Mouse (Mus musculus) embryonic facial prominence, embryonic 13.5 days (tissue): ENCODE measurements around the gene Atp5d. TPM values are rescaled to one million over a fixed set of nuclear protein-coding genes. Genes with fewer than 3 reads are reported as not detected.
"Not testable (repeated sequence)": the region's sequence is repeated elsewhere in the genome, so short reads cannot be mapped to it uniquely, and the experiment has no call there.

Experiments
- ATAC-seq: fragments of 200-750 bp; cut with Nextera tagmentation; 2 replicates; pipeline ENCODE4 v1.8.0; 2017; ENCODE audit warnings: low read depth; ENCODE audit not compliant: insufficient number of reproducible peaks, insufficient read depth, low FRiP score, low TSS enrichment
- H3K27ac ChIP-seq: fragments of 300-500 bp; sonication (generic); 2 replicates; pipeline ENCODE4 v1.5.1; 2015; ENCODE audit warnings: moderate library complexity, mild to moderate bottlenecking, inconsistent platforms
- H3K27me3 ChIP-seq: fragments of 300-500 bp; sonication (generic); 2 replicates; pipeline ENCODE4 v1.6.1; 2015; ENCODE audit warnings: mild to moderate bottlenecking, inconsistent platforms
- H3K36me3 ChIP-seq: fragments of 300-500 bp; sonication (generic); 2 replicates; pipeline ENCODE4 v1.6.1; 2015; ENCODE audit warnings: mild to moderate bottlenecking, inconsistent platforms
- H3K4me1 ChIP-seq: fragments of 300-500 bp; sonication (generic); 2 replicates; pipeline ENCODE4 v1.6.1; 2015; ENCODE audit warnings: inconsistent platforms
- H3K4me2 ChIP-seq: fragments of 300-500 bp; sonication (generic); 2 replicates; pipeline ENCODE4 v1.6.1; 2015; ENCODE audit warnings: moderate library complexity, mild to moderate bottlenecking, inconsistent platforms
- H3K4me3 ChIP-seq: fragments of 300-500 bp; sonication (generic); 2 replicates; pipeline ENCODE4 v1.5.1; 2015; ENCODE audit warnings: mild to moderate bottlenecking, inconsistent platforms
- H3K9ac ChIP-seq: fragments of 300-500 bp; sonication (generic); 2 replicates; pipeline ENCODE4 v1.6.1; 2015; ENCODE audit warnings: mild to moderate bottlenecking, inconsistent platforms
- H3K9me3 ChIP-seq: fragments of 300-500 bp; sonication (generic); 2 replicates; pipeline ENCODE4 v1.6.1; 2016; ENCODE audit warnings: inconsistent platforms
- WGBS: fragments of 180-500 bp; shearing (Covaris S2); methylation state at CpG from one replicate; pipeline ENCODE4 v1.1.7; 2015; ENCODE audit warnings: mixed read lengths; 5-methylcytosine and 5-hydroxymethylcytosine counted together
- polyA plus RNA-seq: library from polyadenylated mRNA; unstranded; fragments of >200 nt; fragmentation: Nextera tagmentation; extraction: Ambion mirVana; gene quantifications from 2 replicates; pipeline ENCODE4 v1.2.1, GENCODE M21; 2015

Gene Atp5d
- polyA plus RNA-seq, 1 experiment from 2014 or later: 491 TPM

GRCm38 (mm10) chr10:80163721-80164120, 25.3 kb downstream of the Atp5d start:
- no peak for ATAC-seq
- WGBS: 61% methylated on average over 8 of the region's 8 CpGs
- Histone ChIP-seq H3K36me3 (no peaks in the 10 kb centered on the region), H3K4me3 (peak overlapping the region; percentile 45; the same call in 1 of the 2 replicates), H3K9me3 (no peaks in the 10 kb centered on the region), H3K27ac (0 out of 2 replicates have a peak overlapping the region, but pooled peaks have one; percentile 39), H3K9ac (peak overlapping the region; percentile 71; the same call in 1 of the 2 replicates), H3K27me3 (no peaks in the 10 kb centered on the region), H3K4me2 (peak overlapping the region; percentile 93; the same call in 1 of the 2 replicates), H3K4me1 (peaks cover 78% of the 10 kb centered on the region)

- Histone ChIP-seq H3K4me1 (peaks cover 78% of the 10 kb centered on the region), H3K4me3 (peak overlapping the region; percentile 45), H3K27ac (peak overlapping the region; percentile 39; the same call in 1 of the 2 replicates), H3K9ac (peak overlapping the region; percentile 71), H3K9me3 (no peaks in the 10 kb centered on the region), H3K4me2 (peak overlapping the region; percentile 93), H3K27me3 (no peaks in the 10 kb centered on the region), H3K36me3 (no peaks in the 10 kb centered on the region)
- 8% methylated on average over 44 of the region's 44 CpGs for WGBS
- ATAC-seq: no peak
Measured at GRCm38 (mm10) chr10:80164161-80164997, 25.9 kb downstream of the Atp5d start.

GRCm38 (mm10) chr10:80164998-80165344, 26.5 kb downstream of the Atp5d start:
- Histone ChIP-seq H3K27ac (peak overlapping the region; percentile 33; the same call in 1 of the 2 replicates), H3K9me3 (no peaks in the 10 kb centered on the region), H3K27me3 (no peaks in the 10 kb centered on the region), H3K4me2 (peak overlapping the region; percentile 93), H3K4me3 (peak overlapping the region; percentile 45), H3K36me3 (peaks cover 3% of the 10 kb centered on the region), H3K9ac (peak overlapping the region; percentile 71), H3K4me1 (peaks cover 79% of the 10 kb centered on the region)
- no peak for ATAC-seq
- WGBS: under 1% methylated on average over 17 of the region's 17 CpGs

GRCm38 (mm10) chr10:80165392-80166128, 27.1 kb downstream of the Atp5d start, which contains the start of gene Cirbp:
Gene Cirbp, plus strand, starts transcription at chr10:80165985.
- peaks cover 78% of the 10 kb centered on the region for H3K4me1 ChIP-seq
- peak within 1 kb of the TSS; percentile 99 for H3K27ac ChIP-seq
- peaks cover 9% of the 10 kb centered on the region for H3K36me3 ChIP-seq
- H3K4me2 ChIP-seq: peak within 1 kb of the TSS; percentile 93
- H3K9ac ChIP-seq: peak within 1 kb of the TSS; percentile 71
- ATAC-seq: no peak
- peak within 1 kb of the TSS; percentile 45 for H3K4me3 ChIP-seq
- no peaks in the 10 kb centered on the region for H3K27me3 ChIP-seq
- WGBS: 12% methylated on average over 20 of the region's 20 CpGs
- no peaks in the 10 kb centered on the region for H3K9me3 ChIP-seq

- Histone ChIP-seq H3K36me3 (peaks cover 15% of the 10 kb centered on the region), H3K27ac (peak overlapping the region; percentile 63; the same call in 1 of the 2 replicates), H3K9ac (peak overlapping the region; percentile 71), H3K4me1 (peaks cover 76% of the 10 kb centered on the region), H3K4me3 (peak overlapping the region; percentile 45; the same call in 1 of the 2 replicates), H3K4me2 (peak overlapping the region; percentile 93)
- not testable (repeated sequence) for ATAC-seq, H3K27me3 ChIP-seq, H3K9me3 ChIP-seq
- WGBS: 79% methylated on average over 4 of the region's 4 CpGs
Measured at GRCm38 (mm10) chr10:80166136-80166535, 27.7 kb downstream of the Atp5d start.

- H3K36me3 ChIP-seq: peaks cover 28% of the 10 kb centered on the region
- WGBS: 0% methylated on average over 54 of the region's 55 CpGs
- H3K9ac ChIP-seq: peak overlapping the region; percentile 98
- peak overlapping the region; percentile 99 for H3K27ac ChIP-seq
- H3K27me3 ChIP-seq: no peaks in the 10 kb centered on the region
- peaks cover 75% of the 10 kb centered on the region for H3K4me1 ChIP-seq
- peak overlapping the region; percentile 78 for H3K4me2 ChIP-seq
- peak; percentile 84 for ATAC-seq
- peak overlapping the region; percentile 87 for H3K4me3 ChIP-seq
- no peaks in the 10 kb centered on the region for H3K9me3 ChIP-seq
Measured at GRCm38 (mm10) chr10:80167460-80168037, 29.1 kb downstream of the Atp5d start.

- peak; percentile 17 for ATAC-seq
- under 1% methylated on average over 48 of the region's 48 CpGs for WGBS
Measured at GRCm38 (mm10) chr10:80168038-80168661, 29.7 kb downstream of the Atp5d start.

GRCm38 (mm10) chr10:80169070-80169469, 30.6 kb downstream of the Atp5d start:
- Histone ChIP-seq H3K4me1 (peaks cover 66% of the 10 kb centered on the region), H3K36me3 (peaks cover 28% of the 10 kb centered on the region), H3K4me2 (peak overlapping the region; percentile 78), H3K27me3 (no peaks in the 10 kb centered on the region), H3K27ac (peak overlapping the region; percentile 99; the same call in 1 of the 2 replicates), H3K9ac (peak overlapping the region; percentile 98), H3K4me3 (peak overlapping the region; percentile 87), H3K9me3 (no peaks in the 10 kb centered on the region)
- ATAC-seq: no peak
- 66% methylated on average over 1 of the region's 1 CpGs for WGBS

More at GRCm38 (mm10) chr10:80168038-80168661, 29.7 kb downstream of the Atp5d start:
- Histone ChIP-seq H3K4me1 (peaks cover 73% of the 10 kb centered on the region), H3K4me2 (peak overlapping the region; percentile 78), H3K36me3 (peaks cover 28% of the 10 kb centered on the region), H3K9me3 (no peaks in the 10 kb centered on the region), H3K4me3 (peak overlapping the region; percentile 87), H3K9ac (peak overlapping the region; percentile 98), H3K27me3 (no peaks in the 10 kb centered on the region), H3K27ac (peak overlapping the region; percentile 99)

- ATAC-seq: no peak
- no peak overlapping the region for H3K4me3 ChIP-seq
- H3K9me3 ChIP-seq: no peaks in the 10 kb centered on the region
- 0 out of 2 replicates have a peak overlapping the region, but pooled peaks have one; percentile 78 for H3K4me2 ChIP-seq
- H3K27me3 ChIP-seq: no peaks in the 10 kb centered on the region
- 92% methylated on average over 7 of the region's 7 CpGs for WGBS
- peaks cover 28% of the 10 kb centered on the region for H3K36me3 ChIP-seq
- H3K27ac ChIP-seq: no peak overlapping the region; the same call in 1 of the 2 replicates
- no peak overlapping the region for H3K9ac ChIP-seq
- H3K4me1 ChIP-seq: peaks cover 61% of the 10 kb centered on the region
Measured at GRCm38 (mm10) chr10:80169651-80170050, 31.2 kb downstream of the Atp5d start.

GRCm38 (mm10) chr10:80170052-80170451, 31.6 kb downstream of the Atp5d start:
- WGBS: 94% methylated on average over 16 of the region's 16 CpGs
- no peaks in the 10 kb centered on the region for H3K27me3 ChIP-seq
- no peak overlapping the region; the same call in 1 of the 2 replicates for H3K9ac ChIP-seq
- no peak overlapping the region for H3K4me2 ChIP-seq
- no peaks in the 10 kb centered on the region for H3K9me3 ChIP-seq
- ATAC-seq: no peak
- H3K4me3 ChIP-seq: no peak overlapping the region
- H3K36me3 ChIP-seq: peaks cover 28% of the 10 kb centered on the region
- H3K27ac ChIP-seq: no peak overlapping the region; the same call in 1 of the 2 replicates
- H3K4me1 ChIP-seq: peaks cover 57% of the 10 kb centered on the region
